Mouse (Mus musculus): ENCODE results near the gene Kcnma1. TPM values are rescaled to one million over a fixed set of nuclear protein-coding genes. Genes with fewer than 3 reads are reported as not detected.

Kcnma1 gene
- 8.2 and 9.0 TPM in 2 replicates for polyA plus RNA-seq (2015; fragmentation: Nextera tagmentation; extraction: Ambion mirVana)

GRCm38 (mm10) chr14:24014391-24014790 is at the start of gene Kcnma1:
Gene Kcnma1, minus strand, starts transcription at chr14:24014491.
- WGBS, result 67% methylated on average over 3 of the region's 3 CpGs
- Histone ChIP-seq H3K27me3 (no peaks in the 10 kb centered on the region), H3K4me3 (no peak within 1 kb of the TSS), H3K4me2 (replicated peaks) (no peak within 1 kb of the TSS), H3K9me3 (no peaks in the 10 kb centered on the region), H3K27ac (replicated peaks) (no peak within 1 kb of the TSS), H3K4me1 (no peaks in the 10 kb centered on the region), H3K36me3 (no peaks in the 10 kb centered on the region), H3K9ac (replicated peaks) (no peak within 1 kb of the TSS)
- ATAC-seq (replicated peaks), result no peak

DNA sequence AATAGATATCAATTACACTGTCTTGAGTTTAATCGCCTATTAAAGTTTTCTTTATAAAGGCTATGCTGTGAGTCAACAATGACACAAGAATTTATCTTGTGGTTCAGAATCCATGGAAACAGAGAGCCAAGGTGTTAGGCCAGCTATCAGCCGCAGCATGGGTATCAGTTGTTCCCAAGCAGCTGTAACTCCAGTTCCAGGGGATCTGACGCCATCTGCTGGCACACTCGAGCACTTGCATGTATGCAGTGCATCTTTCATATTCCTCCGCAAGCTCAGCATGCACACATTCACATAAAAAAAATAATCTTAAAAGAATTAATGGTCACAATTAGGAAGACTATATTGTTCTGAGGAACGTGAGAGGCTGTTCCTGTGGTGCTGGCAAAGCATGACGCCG is 45.5 kb upstream of the Kcnma1 start:
- ATAC-seq (replicated peaks), result 0 out of 2 replicates have a peak, but pooled peaks have one; percentile 11
- Histone ChIP-seq H3K4me1 (peaks cover 3% of the 10 kb centered on the region; the same call in 1 of the 2 replicates), H3K4me2 (replicated peaks) (no peak overlapping the region), H3K9me3 (no peaks in the 10 kb centered on the region), H3K36me3 (no peaks in the 10 kb centered on the region), H3K9ac (replicated peaks) (no peak overlapping the region), H3K27me3 (no peaks in the 10 kb centered on the region), H3K27ac (replicated peaks) (no peak overlapping the region), H3K4me3 (no peak overlapping the region)
- WGBS, result 30% methylated on average over 8 of the region's 8 CpGs

DNA sequence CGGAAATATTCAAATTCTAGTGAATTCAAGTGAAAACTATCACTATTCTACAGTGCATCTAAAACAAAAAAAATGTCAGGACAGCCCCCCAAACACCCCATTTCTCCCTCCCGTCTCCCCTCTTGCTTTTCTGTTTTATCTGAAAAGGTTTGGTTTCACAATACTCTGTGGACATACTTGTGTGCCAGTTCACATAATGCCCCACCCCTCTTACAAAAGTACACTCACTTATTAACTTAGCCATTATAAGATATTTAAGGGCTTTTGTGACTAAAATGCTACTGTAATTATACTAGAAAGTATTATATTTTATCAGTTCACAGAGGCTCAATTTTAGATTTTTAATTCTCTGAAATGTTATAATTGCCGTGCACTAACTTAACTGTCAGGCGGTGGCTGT is 45.0 kb upstream of the Kcnma1 start:
- WGBS, result 68% methylated on average over 4 of the region's 4 CpGs
- Histone ChIP-seq H3K4me3 (no peak overlapping the region), H3K9ac (replicated peaks) (no peak overlapping the region), H3K4me1 (peaks cover 3% of the 10 kb centered on the region; the same call in 1 of the 2 replicates), H3K27me3 (no peaks in the 10 kb centered on the region), H3K36me3 (no peaks in the 10 kb centered on the region), H3K4me2 (replicated peaks) (no peak overlapping the region), H3K9me3 (no peaks in the 10 kb centered on the region), H3K27ac (replicated peaks) (no peak overlapping the region)
- no peak for ATAC-seq (replicated peaks)

GRCm38 (mm10) chr14:24051821-24052220 is 37.5 kb upstream of the Kcnma1 start:
- Histone ChIP-seq H3K36me3 (no peaks in the 10 kb centered on the region), H3K4me3 (no peak overlapping the region), H3K9ac (replicated peaks) (no peak overlapping the region), H3K27me3 (no peaks in the 10 kb centered on the region), H3K9me3 (no peaks in the 10 kb centered on the region), H3K27ac (replicated peaks) (no peak overlapping the region), H3K4me1 (no peaks in the 10 kb centered on the region), H3K4me2 (replicated peaks) (no peak overlapping the region)
- ATAC-seq (replicated peaks), result no peak
- WGBS, result 84% methylated on average over 2 of the region's 2 CpGs

- Histone ChIP-seq H3K4me3 (no peak overlapping the region), H3K4me1 (0 out of 2 replicates have a peak, but pooled peaks cover 4% of the 10 kb centered on the region), H3K27me3 (no peaks in the 10 kb centered on the region), H3K9ac (replicated peaks) (no peak overlapping the region), H3K27ac (replicated peaks) (no peak overlapping the region), H3K4me2 (replicated peaks) (no peak overlapping the region), H3K36me3 (no peaks in the 10 kb centered on the region), H3K9me3 (no peaks in the 10 kb centered on the region)
- ATAC-seq (replicated peaks), result no peak
- 27% methylated on average over 2 of the region's 2 CpGs for WGBS
These were observed 22.3 kb upstream of the Kcnma1 start for GRCm38 (mm10) chr14:24036609-24037008.

GRCm38 (mm10) chr14:24036208-24036535 is 21.9 kb upstream of the Kcnma1 start:
- no peaks in the 10 kb centered on the region for H3K27me3 ChIP-seq
- no peaks in the 10 kb centered on the region for H3K9me3 ChIP-seq
- ATAC-seq (replicated peaks), result no peak
- no peak overlapping the region for H3K27ac ChIP-seq (replicated peaks)
- H3K36me3 ChIP-seq, result no peaks in the 10 kb centered on the region
- H3K4me1 ChIP-seq, result 0 out of 2 replicates have a peak, but pooled peaks cover 4% of the 10 kb centered on the region
- H3K4me3 ChIP-seq, result no peak overlapping the region
- no peak overlapping the region for H3K4me2 ChIP-seq (replicated peaks)
- H3K9ac ChIP-seq (replicated peaks), result no peak overlapping the region
- 31% methylated on average over 4 of the region's 4 CpGs for WGBS

DNA sequence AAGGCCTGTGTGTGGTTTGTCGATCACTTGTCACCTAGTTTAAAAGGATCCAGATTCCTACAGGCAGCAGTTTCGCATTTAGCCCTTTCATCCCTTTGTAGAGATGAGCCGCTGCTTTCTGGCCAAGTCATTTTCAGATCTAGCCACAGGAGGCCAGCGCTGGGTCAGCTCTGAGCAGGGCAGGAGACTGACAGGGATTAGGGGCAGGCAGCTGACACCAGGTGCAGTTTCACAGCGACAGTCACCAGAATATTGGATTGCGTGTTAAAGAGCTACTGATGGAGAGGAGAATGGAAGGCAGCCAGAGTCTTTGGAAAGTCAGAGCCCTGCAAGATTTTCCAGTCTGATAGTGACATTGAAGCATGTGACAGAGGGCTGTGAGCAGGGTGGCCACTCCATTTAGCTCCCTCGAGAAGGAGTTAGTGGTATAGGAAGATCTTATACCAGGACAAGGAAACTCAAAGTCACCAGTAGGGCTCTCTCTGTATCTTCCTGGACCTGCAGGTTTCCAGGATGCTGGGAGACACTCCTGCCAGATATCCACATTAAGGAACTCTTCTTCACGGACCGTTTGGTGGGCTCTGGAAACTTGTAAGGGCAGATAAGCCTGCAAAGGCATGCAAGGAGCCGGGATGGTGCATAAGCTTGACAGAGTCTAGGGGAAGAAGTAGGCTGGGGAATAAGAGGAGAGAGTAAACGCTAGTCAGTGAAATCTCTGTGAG is 21.4 kb upstream of the Kcnma1 start:
- WGBS, result 19% methylated on average over 11 of the region's 11 CpGs

DNA sequence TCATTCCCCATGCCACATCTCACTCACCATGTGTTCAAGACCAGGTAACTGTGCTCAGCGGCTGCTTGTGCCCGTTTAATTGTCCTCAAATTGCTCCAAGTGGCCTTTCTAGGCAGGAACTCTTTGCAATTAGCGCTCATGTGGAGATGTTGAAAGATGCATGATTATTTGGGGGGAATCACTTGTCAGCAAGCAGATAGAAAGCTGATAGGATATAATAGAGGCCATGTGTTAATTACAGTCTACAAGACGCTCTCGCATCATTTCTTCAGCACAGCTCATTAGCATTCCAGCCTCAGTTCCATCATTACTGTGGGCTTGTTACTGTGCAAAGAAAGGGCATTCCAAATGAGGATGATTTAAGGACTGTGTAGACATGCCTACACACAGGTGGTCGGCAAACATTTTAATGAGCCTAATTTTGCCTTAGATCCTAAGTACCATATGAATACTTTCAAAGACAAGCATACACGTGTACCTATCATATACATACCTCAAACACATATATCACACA is 18.6 kb upstream of the Kcnma1 start:
- H3K27me3 ChIP-seq, result no peaks in the 10 kb centered on the region
- 0 out of 2 replicates have a peak, but pooled peaks have one; percentile 29 for ATAC-seq (replicated peaks)
- 0 out of 2 replicates have a peak, but pooled peaks cover 4% of the 10 kb centered on the region for H3K4me1 ChIP-seq
- H3K4me3 ChIP-seq, result no peak overlapping the region
- no peak overlapping the region for H3K27ac ChIP-seq (replicated peaks)
- no peak overlapping the region for H3K4me2 ChIP-seq (replicated peaks)
- no peaks in the 10 kb centered on the region for H3K36me3 ChIP-seq
- 0 out of 2 replicates have a peak, but pooled peaks cover 3% of the 10 kb centered on the region for H3K9me3 ChIP-seq
- H3K9ac ChIP-seq (replicated peaks), result no peak overlapping the region
- WGBS, result 48% methylated on average over 7 of the region's 7 CpGs

More for the DNA sequence above, 21.4 kb upstream of the Kcnma1 start:
- no peaks in the 10 kb centered on the region for H3K36me3 ChIP-seq
- no peaks in the 10 kb centered on the region for H3K27me3 ChIP-seq
- no peak overlapping the region for H3K9ac ChIP-seq (replicated peaks)
- no peak overlapping the region for H3K4me2 ChIP-seq (replicated peaks)
- H3K9me3 ChIP-seq, result no peaks in the 10 kb centered on the region
- H3K4me1 ChIP-seq, result 0 out of 2 replicates have a peak, but pooled peaks cover 4% of the 10 kb centered on the region
- H3K27ac ChIP-seq (replicated peaks), result no peak overlapping the region
- H3K4me3 ChIP-seq, result no peak overlapping the region
- ATAC-seq (replicated peaks), result no peak

DNA sequence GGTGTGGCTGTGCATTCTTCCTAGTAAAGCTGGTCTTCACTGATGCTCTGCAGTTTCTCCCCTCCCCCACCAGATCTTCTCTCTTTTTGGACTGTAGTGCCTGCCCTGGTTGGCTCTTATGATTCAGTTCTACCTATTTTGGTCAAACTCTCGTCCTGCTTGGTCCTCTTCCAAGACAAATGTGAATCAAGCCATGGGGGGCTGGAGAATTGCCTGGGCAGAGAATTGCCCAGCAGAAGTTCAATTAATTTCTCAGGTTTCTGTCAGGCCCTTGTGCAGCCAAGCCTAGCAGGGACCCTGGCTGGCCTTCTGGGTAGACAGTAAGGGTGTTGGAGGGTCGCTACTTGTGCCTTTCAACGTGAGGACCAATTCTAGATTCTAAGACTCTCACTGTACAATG is 17.9 kb upstream of the Kcnma1 start:
- Histone ChIP-seq H3K27ac (replicated peaks) (no peak overlapping the region), H3K4me3 (no peak overlapping the region), H3K4me1 (0 out of 2 replicates have a peak, but pooled peaks cover 4% of the 10 kb centered on the region), H3K36me3 (no peaks in the 10 kb centered on the region), H3K9ac (replicated peaks) (no peak overlapping the region), H3K4me2 (replicated peaks) (no peak overlapping the region), H3K27me3 (no peaks in the 10 kb centered on the region), H3K9me3 (0 out of 2 replicates have a peak, but pooled peaks cover 3% of the 10 kb centered on the region)
- no peak for ATAC-seq (replicated peaks)
- WGBS, result 56% methylated on average over 3 of the region's 3 CpGs

GRCm38 (mm10) chr14:24020718-24021117 is 6.4 kb upstream of the Kcnma1 start:
- ATAC-seq (replicated peaks), result no peak
- WGBS, result 76% methylated on average over 4 of the region's 4 CpGs
- no peak overlapping the region for H3K27ac ChIP-seq (replicated peaks)

GRCm38 (mm10) chr14:24009978-24010377 is 4.3 kb downstream of the Kcnma1 start:
- 75% methylated on average over 1 of the region's 1 CpGs for WGBS
- ATAC-seq (replicated peaks), result no peak
- Histone ChIP-seq H3K36me3 (no peaks in the 10 kb centered on the region), H3K4me1 (no peaks in the 10 kb centered on the region), H3K27me3 (peaks cover 7% of the 10 kb centered on the region; the same call in 1 of the 2 replicates), H3K4me2 (replicated peaks) (no peak overlapping the region), H3K9me3 (no peaks in the 10 kb centered on the region), H3K9ac (replicated peaks) (no peak overlapping the region), H3K27ac (replicated peaks) (no peak overlapping the region), H3K4me3 (no peak overlapping the region)

More at GRCm38 (mm10) chr14:24020718-24021117, 6.4 kb upstream of the Kcnma1 start:
- H3K9me3 ChIP-seq, result no peaks in the 10 kb centered on the region
- H3K4me3 ChIP-seq, result no peak overlapping the region
- H3K4me1 ChIP-seq, result no peaks in the 10 kb centered on the region
- no peaks in the 10 kb centered on the region for H3K27me3 ChIP-seq
- no peak overlapping the region for H3K9ac ChIP-seq (replicated peaks)
- H3K4me2 ChIP-seq (replicated peaks), result no peak overlapping the region
- no peaks in the 10 kb centered on the region for H3K36me3 ChIP-seq

DNA sequence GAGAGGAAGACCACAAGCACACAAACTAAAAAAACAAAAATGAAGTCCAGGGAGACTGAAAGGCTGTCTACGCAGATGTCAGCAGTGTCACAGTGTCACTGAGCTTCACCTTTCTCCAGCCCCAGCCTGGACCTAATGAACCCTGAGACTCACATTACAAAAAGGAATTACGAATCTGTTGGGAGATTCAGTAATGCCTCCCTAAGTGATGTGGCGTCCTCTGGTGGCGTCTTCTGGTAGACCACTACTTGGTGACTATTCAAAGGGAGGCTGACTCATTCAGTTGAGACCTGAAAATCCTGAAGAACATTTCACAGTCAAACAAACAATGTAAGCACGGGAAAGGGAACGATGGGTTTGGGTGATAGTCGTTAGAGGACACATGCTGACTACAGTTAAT is 6.0 kb downstream of the Kcnma1 start:
- H3K9ac ChIP-seq (replicated peaks), result no peak overlapping the region
- H3K27me3 ChIP-seq, result peaks cover 11% of the 10 kb centered on the region; the same call in 1 of the 2 replicates
- no peak overlapping the region for H3K4me2 ChIP-seq (replicated peaks)
- H3K27ac ChIP-seq (replicated peaks), result no peak overlapping the region
- 10% methylated on average over 7 of the region's 7 CpGs for WGBS
- H3K36me3 ChIP-seq, result no peaks in the 10 kb centered on the region
- H3K4me1 ChIP-seq, result peaks cover 4% of the 10 kb centered on the region; the same call in 1 of the 2 replicates
- no peak overlapping the region for H3K4me3 ChIP-seq
- no peak for ATAC-seq (replicated peaks)
- H3K9me3 ChIP-seq, result no peaks in the 10 kb centered on the region

All from forebrain, embryonic 15.5 days (tissue).